Mouse (Mus musculus) heart, embryonic 15.5 days (tissue): Measurements from ENCODE around the gene Txnrd1. TPM values are rescaled to one million over a fixed set of nuclear protein-coding genes. Genes with fewer than 3 reads are reported as not detected.

Source experiments
- ATAC-seq: fragments of 200-750 bp; cut with Nextera tagmentation; replicated peaks from 2 replicates; pipeline ENCODE4 v1.8.0; 2017; ENCODE audit warnings: low read depth, moderate TSS enrichment; ENCODE audit not compliant: insufficient number of reproducible peaks, insufficient read depth, low FRiP score
- H3K27ac ChIP-seq: fragments of 300-500 bp; sonication (generic); 2 replicates; pipeline ENCODE4 v1.5.1; 2015; ENCODE audit warnings: mild to moderate bottlenecking, inconsistent platforms
- H3K27me3 ChIP-seq: fragments of 300-500 bp; sonication (generic); 2 replicates; pipeline ENCODE4 v1.6.1; 2015; ENCODE audit warnings: inconsistent platforms
- H3K36me3 ChIP-seq: fragments of 300-500 bp; sonication (generic); 2 replicates; pipeline ENCODE4 v1.6.1; 2015; ENCODE audit warnings: mild to moderate bottlenecking, inconsistent platforms
- H3K4me1 ChIP-seq: fragments of 300-500 bp; sonication (generic); replicated peaks from 2 replicates; pipeline ENCODE4 v1.6.1; 2015; ENCODE audit warnings: inconsistent platforms
- H3K4me2 ChIP-seq: fragments of 300-500 bp; sonication (generic); 2 replicates; pipeline ENCODE4 v1.6.1; 2015; ENCODE audit warnings: inconsistent platforms, mild to moderate bottlenecking, moderate library complexity
- H3K4me3 ChIP-seq: fragments of 300-500 bp; sonication (generic); 2 replicates; pipeline ENCODE4 v1.5.1; 2015; ENCODE audit warnings: mild to moderate bottlenecking, inconsistent platforms
- H3K9ac ChIP-seq: fragments of 300-500 bp; sonication (generic); 2 replicates; pipeline ENCODE4 v1.6.1; 2015; ENCODE audit warnings: mild to moderate bottlenecking, inconsistent platforms
- H3K9me3 ChIP-seq: fragments of 300-500 bp; sonication (generic); replicated peaks from 2 replicates; pipeline ENCODE4 v1.6.1; 2016; ENCODE audit warnings: inconsistent platforms
- WGBS: fragments of 180-500 bp; shearing (Covaris S2); methylation state at CpG from one replicate; pipeline ENCODE4 v1.1.7; 2015; ENCODE audit warnings: mixed read lengths; 5-methylcytosine and 5-hydroxymethylcytosine counted together
- polyA plus RNA-seq: library from polyadenylated mRNA; unstranded; fragments of >200 nt; fragmentation: Nextera tagmentation; extraction: Ambion mirVana; gene quantifications from 2 replicates; pipeline ENCODE4 v1.2.1, GENCODE M21; 2015

The Txnrd1 gene
- polyA plus RNA-seq, 1 experiment from 2014 or later = 53.6 TPM

GRCm38 (mm10) chr10:82918675-82919074, 84.9 kb downstream of the Txnrd1 start:
- no peaks in the 10 kb centered on the region for H3K27me3 ChIP-seq
- no peak overlapping the region for H3K4me3 ChIP-seq
- H3K9me3 ChIP-seq = no peaks in the 10 kb centered on the region
- no peak overlapping the region for H3K9ac ChIP-seq
- H3K36me3 ChIP-seq = no peaks in the 10 kb centered on the region
- H3K4me2 ChIP-seq = no peak overlapping the region
- peaks cover 3% of the 10 kb centered on the region; the same call in 1 of the 2 replicates for H3K4me1 ChIP-seq
- ATAC-seq = no peak
- no peak overlapping the region for H3K27ac ChIP-seq
- WGBS = 69% methylated on average over 2 of the region's 2 CpGs

- no peak for ATAC-seq
- H3K4me3 ChIP-seq = no peak overlapping the region
- no peak overlapping the region for H3K4me2 ChIP-seq
- H3K9me3 ChIP-seq = no peaks in the 10 kb centered on the region
- H3K36me3 ChIP-seq = no peaks in the 10 kb centered on the region
- no peak overlapping the region for H3K27ac ChIP-seq
- H3K4me1 ChIP-seq = peaks cover 3% of the 10 kb centered on the region; the same call in 1 of the 2 replicates
- no peaks in the 10 kb centered on the region for H3K27me3 ChIP-seq
- H3K9ac ChIP-seq = no peak overlapping the region
- WGBS = 56% methylated on average over 4 of the region's 4 CpGs
Measured at GRCm38 (mm10) chr10:82919404-82919980, 85.7 kb downstream of the Txnrd1 start.

- H3K27me3 ChIP-seq = no peaks in the 10 kb centered on the region
Measured at GRCm38 (mm10) chr10:82923547-82923946, 89.8 kb downstream of the Txnrd1 start.

GRCm38 (mm10) chr10:82924750-82925149, 91.0 kb downstream of the Txnrd1 start:
- H3K36me3 ChIP-seq = no peaks in the 10 kb centered on the region
- 96% methylated on average over 2 of the region's 2 CpGs for WGBS
- no peaks in the 10 kb centered on the region for H3K27me3 ChIP-seq
- ATAC-seq = no peak
- H3K27ac ChIP-seq = no peak overlapping the region
- H3K9ac ChIP-seq = no peak overlapping the region
- H3K4me1 ChIP-seq = peaks cover under 1% of the 10 kb centered on the region; the same call in 1 of the 2 replicates
- H3K4me3 ChIP-seq = no peak overlapping the region
- no peaks in the 10 kb centered on the region for H3K9me3 ChIP-seq
- H3K4me2 ChIP-seq = no peak overlapping the region

More at GRCm38 (mm10) chr10:82923547-82923946, 89.8 kb downstream of the Txnrd1 start:
- Histone ChIP-seq H3K9ac (no peak overlapping the region), H3K27ac (no peak overlapping the region), H3K4me2 (no peak overlapping the region), H3K4me1 (peaks cover 3% of the 10 kb centered on the region; the same call in 1 of the 2 replicates), H3K9me3 (no peaks in the 10 kb centered on the region), H3K36me3 (no peaks in the 10 kb centered on the region), H3K4me3 (no peak overlapping the region)
- ATAC-seq = no peak
- 42% methylated on average over 3 of the region's 3 CpGs for WGBS

- Histone ChIP-seq H3K9ac (no peak overlapping the region), H3K4me2 (no peak overlapping the region), H3K9me3 (no peaks in the 10 kb centered on the region), H3K27me3 (no peaks in the 10 kb centered on the region), H3K27ac (no peak overlapping the region), H3K4me3 (no peak overlapping the region), H3K4me1 (no peaks in the 10 kb centered on the region), H3K36me3 (no peaks in the 10 kb centered on the region)
- 87% methylated on average over 2 of the region's 2 CpGs for WGBS
- no peak for ATAC-seq
Measured at GRCm38 (mm10) chr10:82925624-82926023, 91.9 kb downstream of the Txnrd1 start.

- 79% methylated on average over 13 of the region's 13 CpGs for WGBS
- Histone ChIP-seq H3K9ac (no peak overlapping the region), H3K36me3 (no peaks in the 10 kb centered on the region), H3K4me1 (no peaks in the 10 kb centered on the region), H3K4me3 (no peak overlapping the region), H3K27ac (no peak overlapping the region), H3K27me3 (no peaks in the 10 kb centered on the region), H3K4me2 (no peak overlapping the region), H3K9me3 (no peaks in the 10 kb centered on the region)
- ATAC-seq = no peak
Measured at GRCm38 (mm10) chr10:82935018-82935633, 101.4 kb downstream of the Txnrd1 start.

- H3K4me3 ChIP-seq = no peak overlapping the region
- H3K27ac ChIP-seq = no peak overlapping the region
- no peaks in the 10 kb centered on the region for H3K36me3 ChIP-seq
- 77% methylated on average over 6 of the region's 6 CpGs for WGBS
- no peaks in the 10 kb centered on the region for H3K27me3 ChIP-seq
- H3K9ac ChIP-seq = no peak overlapping the region
- H3K4me2 ChIP-seq = no peak overlapping the region
- H3K4me1 ChIP-seq = no peaks in the 10 kb centered on the region
- ATAC-seq = no peak
- H3K9me3 ChIP-seq = no peaks in the 10 kb centered on the region
Measured at GRCm38 (mm10) chr10:82935774-82936173, 102.0 kb downstream of the Txnrd1 start.

Other genes with a start within 250 kb of the Txnrd1 start
- 34.7 and 42.3 TPM in 2 replicates for gene 1190007I07Rik, start 210.7 kb upstream of the Txnrd1 start, polyA plus RNA-seq
- 59.4 and 73.4 TPM in 2 replicates for gene Tdg, start 204.1 kb upstream of the Txnrd1 start, polyA plus RNA-seq
- 3.8 and 4.6 TPM in 2 replicates for gene Glt8d2, start 143.3 kb upstream of the Txnrd1 start, polyA plus RNA-seq
- gene Hcfc2, start 137.8 kb upstream of the Txnrd1 start, polyA plus RNA-seq = 35.3 and 42.4 TPM in 2 replicates
- 22.2 and 27.5 TPM in 2 replicates for gene Nfyb, start 69.8 kb upstream of the Txnrd1 start, polyA plus RNA-seq
- 0.15 and 0.42 TPM in 2 replicates for gene Eid3, start 32.7 kb downstream of the Txnrd1 start, polyA plus RNA-seq
- 2.0 and 2.1 TPM in 2 replicates for gene Chst11, start 151.5 kb downstream of the Txnrd1 start, polyA plus RNA-seq